Mouse (Mus musculus) cerebellum, adult 9-10 months (tissue): ENCODE results near the gene Blnk.
A peak's percentile ranks its signal among the peaks of the same experiment; 100 is the strongest.

Experiments used
- DNase-seq: peaks from one replicate; pipeline ENCODE4 v3.0.0; 2022

The Blnk gene

DNA sequence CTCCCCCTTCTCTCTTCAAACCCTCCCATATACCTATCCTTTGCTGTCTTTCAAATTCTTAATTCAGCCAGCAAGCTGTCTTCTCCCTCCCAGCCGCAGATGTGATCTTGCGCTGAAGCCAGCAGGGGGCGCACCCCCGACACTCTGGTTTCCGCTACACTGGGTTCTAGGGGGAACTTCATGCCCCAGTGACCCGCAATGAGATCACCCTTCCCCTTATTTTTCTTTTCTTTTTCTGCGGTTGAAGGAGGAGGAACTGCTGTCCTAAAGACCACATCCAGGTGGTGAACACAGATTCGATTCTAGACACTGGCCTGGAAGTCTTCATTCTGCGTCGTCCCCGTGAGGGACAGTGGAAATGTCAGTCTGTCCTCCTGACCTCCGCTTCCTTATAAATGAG is 31.3 kb downstream of the Blnk start:
- no peak for DNase-seq

DNA sequence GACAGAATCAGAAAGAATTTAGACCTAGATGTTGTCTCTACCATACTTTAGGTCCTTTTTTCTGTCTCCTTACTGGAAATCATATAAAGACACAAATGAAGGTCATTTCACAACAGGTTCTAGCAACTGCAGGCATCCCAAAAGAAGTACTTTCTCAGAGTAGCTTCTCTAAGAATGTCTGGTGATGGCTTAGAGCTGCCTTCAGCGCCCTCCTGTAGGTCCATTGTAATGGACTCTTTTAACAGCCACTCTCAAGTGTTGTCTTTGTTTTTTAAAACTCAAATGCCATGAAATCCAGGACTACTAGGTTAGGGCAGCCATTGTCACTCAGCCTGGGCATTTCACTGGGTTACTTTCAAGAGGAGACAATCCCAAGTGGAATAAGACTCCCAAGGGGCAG is 35.4 kb downstream of the Blnk start:
- DNase-seq: no peak

DNA sequence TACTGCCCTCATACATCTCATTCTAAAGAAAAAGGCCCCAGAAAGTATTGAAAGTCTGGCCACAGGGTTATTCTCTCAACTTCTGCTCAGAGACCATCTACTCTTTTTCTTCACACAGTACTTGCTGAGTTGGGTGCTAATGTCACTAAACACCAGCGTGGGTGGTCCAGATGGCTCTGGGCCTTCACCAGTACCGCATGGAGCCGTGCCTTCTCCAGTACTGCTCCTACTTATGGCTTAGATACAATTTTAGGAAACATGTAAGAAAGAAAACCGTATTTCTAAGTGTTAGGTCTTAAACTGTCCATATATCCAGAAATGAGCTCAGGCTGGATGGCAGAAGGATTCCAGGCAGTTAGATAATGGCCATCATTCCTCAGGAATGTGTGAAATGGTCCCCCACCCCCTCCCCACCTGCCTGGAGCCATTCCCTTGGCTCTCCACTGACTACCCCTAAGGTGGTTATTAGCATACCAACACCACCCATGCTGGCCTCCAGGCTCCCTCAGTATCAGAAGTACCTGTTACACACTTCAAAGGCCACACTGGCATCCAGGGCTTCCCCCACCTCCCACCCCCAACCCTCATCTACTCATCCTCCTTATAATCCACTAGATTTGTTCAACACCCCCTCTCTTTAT is 47.3 kb downstream of the Blnk start:
- no peak for DNase-seq

DNA sequence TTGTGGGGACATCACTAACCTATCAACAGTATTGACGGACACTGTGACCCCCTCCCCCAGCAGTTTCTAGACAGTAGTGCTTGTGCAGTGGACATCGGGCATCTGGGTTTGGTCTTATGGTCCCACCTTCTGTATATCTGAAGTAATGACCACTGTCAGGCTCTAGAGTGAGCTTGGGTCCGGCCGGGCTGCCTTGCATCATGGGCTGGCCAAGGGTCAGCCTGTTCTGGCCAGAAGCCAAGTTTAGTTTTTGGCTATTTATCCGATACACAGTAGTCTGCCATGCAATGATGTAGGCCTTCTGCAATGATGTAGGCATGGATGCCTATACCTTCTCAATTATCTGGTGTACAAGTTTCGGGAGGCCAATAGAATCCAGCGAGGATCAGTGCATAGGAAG is 50.8 kb downstream of the Blnk start:
- no peak for DNase-seq

DNA sequence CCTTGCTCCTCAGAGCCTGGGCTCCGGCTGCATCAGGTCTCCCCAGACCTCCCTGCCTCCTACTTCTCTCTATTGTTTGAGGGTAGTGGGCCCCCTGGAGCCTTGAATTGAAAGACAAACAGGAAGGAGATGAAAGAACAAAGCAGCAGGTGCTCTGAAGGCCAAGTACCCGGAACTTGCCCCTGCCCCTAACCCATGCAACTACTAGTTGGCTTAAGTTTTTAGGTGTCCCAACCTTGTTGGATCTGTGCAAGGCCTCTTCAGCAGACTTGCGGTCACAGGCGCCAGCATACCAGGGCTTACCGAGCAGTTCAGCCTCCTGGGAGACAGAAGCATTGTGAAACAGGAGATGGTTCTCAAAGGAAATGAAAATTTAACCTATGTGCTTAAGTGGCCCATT is 58.3 kb downstream of the Blnk start:
- DNase-seq: no peak

DNA sequence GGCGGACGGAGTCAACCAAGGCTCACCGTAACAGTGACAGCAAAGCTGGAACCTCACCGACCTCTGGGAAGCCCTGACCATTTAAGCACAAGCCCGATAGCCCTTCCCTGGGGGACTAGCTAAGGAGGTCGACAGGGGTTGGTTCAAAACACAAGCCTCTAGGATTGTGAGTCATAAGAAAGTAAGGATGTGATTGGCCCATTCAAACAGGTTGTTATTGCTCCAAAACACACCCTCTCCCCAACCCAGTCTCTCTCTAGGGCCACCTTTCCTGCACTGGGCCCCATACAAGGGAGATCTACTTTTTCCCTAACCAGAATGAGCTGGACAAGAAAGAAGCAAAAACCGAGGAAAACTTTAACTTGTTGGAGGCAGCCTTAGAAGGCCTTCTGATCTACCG is 59.0 kb downstream of the Blnk start:
- DNase-seq: no peak

DNA sequence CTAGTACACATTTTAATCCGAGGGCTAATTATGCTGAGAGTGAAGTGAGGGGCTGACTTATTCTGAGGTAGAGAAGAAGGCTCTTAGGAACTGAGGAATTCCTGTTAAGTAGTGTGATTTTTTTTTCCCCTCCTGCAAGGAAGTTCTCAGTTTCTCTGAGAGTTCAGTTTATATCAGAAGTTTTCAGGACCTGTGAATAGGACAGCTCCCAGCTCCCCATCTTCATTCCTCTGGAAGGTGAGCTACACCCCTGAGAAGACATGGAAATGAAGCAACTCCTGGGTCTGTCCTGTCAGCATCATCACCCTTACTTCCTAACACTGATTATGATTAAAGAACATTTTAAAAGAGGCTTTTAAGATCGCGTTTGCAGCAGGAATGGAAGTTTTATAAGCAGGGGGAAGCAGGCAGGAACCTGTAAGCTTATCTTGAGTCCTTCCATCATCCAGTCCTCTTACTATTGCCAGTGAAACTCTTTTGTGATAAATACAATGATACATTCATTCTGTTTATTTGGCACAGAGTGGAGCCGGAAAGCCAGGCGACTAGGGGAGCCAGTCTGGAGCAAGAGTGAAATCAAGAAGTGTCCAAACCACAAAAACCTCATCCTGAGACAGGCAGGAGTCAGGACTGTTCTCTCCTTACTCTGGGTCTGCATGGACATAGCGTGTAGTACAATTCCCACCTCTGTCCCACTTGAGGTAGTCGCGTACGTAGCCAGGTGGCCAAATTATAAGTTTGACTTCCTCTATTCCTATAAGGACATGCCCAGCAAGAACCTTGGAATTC is 62.6 kb downstream of the Blnk start:
- DNase-seq: no peak

DNA sequence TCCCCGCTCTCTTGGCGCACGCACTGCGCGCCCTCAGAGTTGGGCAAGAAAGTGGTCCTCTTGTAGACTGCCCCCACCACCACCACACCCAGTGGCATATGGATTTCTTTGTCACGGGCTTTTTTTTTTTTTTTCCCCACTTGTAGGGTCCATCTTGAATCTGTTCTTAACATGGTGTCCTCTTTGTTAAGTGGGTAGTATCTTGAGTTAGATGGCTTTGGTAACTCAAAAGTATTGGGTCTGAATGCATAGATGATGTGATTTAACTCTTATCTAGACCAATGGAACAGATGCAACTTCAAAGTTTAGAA is 99.0 kb downstream of the Blnk start:
- DNase-seq: no peak

DNA sequence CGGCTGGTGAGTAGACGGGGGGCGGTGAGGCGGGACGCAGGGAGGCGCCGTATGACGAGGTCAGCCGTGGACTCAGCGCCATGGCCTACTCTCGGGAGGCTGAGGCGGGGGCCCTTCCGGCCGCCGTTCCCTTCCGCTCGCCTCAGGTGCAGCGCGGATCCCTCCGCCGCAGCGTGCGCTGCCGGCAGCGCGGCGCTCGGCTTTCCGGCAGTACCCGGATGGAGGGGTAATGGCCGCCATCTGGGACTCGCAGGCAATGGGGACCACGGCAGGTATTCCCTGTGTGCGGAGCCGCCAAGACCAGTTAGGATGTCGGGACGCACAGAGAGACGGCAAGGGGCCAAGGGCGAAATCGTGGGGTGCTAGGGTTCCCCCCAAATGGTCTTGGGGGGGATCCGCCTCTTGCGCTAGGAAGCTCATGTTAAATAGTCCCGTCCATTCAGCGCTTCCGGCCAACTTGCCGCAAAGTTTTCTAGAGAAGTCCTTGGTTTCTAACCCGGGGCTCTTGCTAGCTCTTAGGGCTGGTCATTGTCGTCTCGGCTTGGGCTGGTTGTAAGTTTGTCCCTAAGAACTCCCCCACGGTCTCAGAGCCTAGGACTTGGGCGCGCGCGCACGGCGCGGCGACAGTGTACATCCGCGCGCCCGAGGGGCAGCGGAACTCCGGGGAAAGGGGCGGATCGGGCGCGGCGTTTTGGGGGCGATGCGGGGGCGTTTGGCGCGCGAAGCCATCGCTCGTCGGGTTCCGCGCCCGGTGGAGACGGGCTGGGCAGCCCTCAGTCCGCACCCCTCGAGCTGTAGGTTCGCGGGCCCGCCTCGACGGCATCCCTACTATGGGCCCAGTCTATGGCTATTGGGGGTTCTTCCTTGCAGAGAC is 99.6 kb downstream of the Blnk start, which contains the start of gene Zfp518a:
Gene Zfp518a (plus strand): TSS at position 187 of the 874 bp plus-strand sequence.
- DNase-seq: peak; percentile 85

DNA sequence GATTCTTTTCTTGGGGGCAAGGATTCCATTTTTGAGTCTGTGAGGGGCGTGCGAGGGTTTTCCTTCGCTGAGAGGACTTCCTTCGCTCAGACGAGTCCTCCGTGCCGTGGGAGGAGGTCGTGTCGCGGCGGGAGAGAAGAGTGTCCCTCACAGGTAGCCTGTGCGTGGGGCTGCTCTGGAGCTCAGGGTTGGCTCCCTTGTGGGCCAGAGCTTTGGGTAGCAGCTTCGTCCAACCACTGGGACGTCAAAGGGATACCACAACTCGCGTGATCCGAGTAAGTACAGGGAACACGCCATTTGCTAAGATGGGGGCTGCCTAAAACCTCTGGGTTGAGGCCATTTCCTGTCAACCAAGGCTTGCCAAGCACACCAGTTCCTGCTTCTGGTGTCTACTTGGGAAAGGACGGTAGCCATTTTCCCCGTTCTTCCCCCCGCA is 100.2 kb downstream of the Blnk start:
- no peak for DNase-seq

DNA sequence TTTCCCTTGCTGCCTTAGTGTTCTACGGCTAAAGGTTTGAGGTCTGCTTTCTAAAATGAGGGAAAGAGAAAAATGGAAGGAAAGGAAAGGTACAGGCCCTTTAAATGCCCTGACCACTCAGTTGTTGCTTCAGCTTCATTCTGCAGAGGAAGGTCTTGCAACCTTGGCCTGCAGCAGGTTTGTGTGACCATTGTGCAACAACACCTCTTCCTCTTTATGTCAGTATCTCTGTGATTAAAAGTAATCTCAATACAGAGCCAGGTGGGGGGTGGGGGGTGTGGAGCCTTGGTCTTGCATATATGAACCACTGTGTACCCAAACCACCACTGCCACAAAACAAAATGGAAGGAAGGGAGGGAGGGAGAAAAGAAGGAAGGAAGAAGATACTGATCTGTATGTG is 105.4 kb downstream of the Blnk start:
- no peak for DNase-seq

DNA sequence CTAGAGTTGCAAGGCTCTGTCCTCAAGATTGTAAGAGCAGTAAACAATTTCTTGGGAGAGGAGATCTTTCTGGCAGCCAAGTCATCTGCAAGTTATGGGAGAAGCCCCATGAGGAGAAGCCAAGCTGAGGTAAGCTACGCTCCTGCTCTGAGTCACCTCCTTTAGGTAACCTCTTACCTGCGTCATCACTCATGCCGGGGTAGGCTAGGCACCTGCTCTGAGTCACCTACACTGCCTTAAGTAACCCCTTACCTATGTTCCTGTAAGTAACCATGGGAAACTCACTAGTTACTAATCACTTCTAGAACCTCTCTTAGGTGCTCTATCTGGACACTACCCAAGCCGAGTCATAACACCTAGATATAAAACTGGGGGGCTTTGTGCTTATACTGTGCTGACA is 112.6 kb downstream of the Blnk start:
- DNase-seq: no peak
